Mouse (Mus musculus): Measurements from ENCODE around the gene Snrk.

DNA sequence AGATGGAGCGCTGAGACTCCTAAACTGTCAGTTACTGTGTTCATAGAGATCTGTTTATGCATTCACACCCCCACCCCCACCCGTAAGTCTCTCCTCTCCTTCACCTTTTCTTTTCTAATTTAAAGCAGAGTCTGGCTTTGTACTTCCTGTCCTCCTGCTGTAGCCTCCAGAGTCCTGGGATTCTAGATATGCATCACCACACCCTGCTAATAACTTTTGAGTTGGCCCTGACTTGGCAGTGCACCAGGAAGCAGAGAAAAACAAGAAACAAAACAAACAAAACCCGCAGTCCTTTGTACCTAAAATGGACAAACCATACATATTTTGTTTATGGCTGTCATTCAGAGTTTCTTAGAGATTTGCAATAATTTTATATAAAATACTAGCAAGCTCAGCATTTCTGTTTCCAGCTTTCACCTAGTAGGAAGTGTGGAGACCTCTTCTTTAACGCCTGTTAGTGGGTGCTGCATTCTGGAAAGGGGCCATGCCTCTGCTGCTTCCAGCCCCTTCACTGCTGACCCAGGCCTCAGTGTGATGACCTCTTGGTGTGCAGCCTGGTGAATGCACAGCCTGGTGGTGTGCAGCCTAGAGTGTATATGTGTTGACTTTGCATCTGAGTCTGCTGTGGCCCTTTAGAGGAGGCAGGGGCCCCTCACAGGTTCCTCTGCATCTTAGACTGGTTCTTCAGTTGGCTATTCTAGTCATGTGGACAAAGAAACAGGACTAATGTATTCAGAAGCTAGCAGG is 29.2 kb downstream of the Snrk start:
- no peak for TF ChIP-seq EP300 (IDR thresholded peaks at IDR 0.05; ENCODE audit: insufficient read depth, low read depth, low read length)
- no peak for TF ChIP-seq CTCF (IDR thresholded peaks at IDR 0.05; ENCODE audit: low read depth, low read length)
- TF ChIP-seq POLR2A (IDR thresholded peaks at IDR 0.05; ENCODE audit: insufficient read depth, low read length): no peak

Measured in ES-Bruce4 (cell line).